In the genomic region with DNA sequence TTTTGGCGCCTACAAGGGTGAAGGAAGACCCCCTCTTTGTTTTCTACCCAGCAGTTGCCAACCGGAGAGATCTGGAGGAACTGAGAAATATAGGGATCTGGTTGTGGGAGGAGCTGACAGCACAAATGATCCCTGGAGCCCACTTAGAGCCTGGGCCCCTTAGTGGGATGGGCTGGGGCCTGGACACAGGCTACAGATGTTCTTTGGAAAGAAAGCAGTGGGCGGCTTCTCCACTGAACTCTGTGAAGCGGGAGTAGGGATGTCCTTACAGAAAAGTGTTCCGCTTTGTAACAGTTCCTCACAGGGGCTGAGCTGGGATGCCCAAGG, we compare ENCODE assay signal across 13 mouse cellular contexts. TPM values are rescaled to one million over a fixed set of nuclear protein-coding genes. Genes with fewer than 3 reads are reported as not detected.
DNase-seq lines count a peak whose midpoint lies in the region; ATAC-seq and TF ChIP-seq lines count a peak whose summit lies in the region.
"Had no signal": no experiment of that assay in that cellular context is flagged by ENCODE, and none has a peak within 500 bp of the region (broad histone marks: within the 10 kb centered on the region; RNA-seq: fewer than 3 reads in every experiment).

No protein-coding gene starts in this region.

- H3K9me3 ChIP-seq in lung, embryonic 14.5 days (ENCODE audit: low read depth, low read length): no peaks in the 10 kb centered on the region
- H3K9me3 ChIP-seq in intestine, embryonic 15.5 days: no peaks in the 10 kb centered on the region
- no peaks in the 10 kb centered on the region for H3K9me3 ChIP-seq in neural tube, embryonic 13.5 days
- H3K9me3 ChIP-seq: embryonic facial prominence, embryonic 13.5 days; forebrain, embryonic 12.5 days had no signal

- H3K4me1 ChIP-seq in lung, embryonic 14.5 days (ENCODE audit: insufficient read depth): peaks cover 15% of the 10 kb centered on the region
- peaks cover 21% of the 10 kb centered on the region for H3K4me1 ChIP-seq in intestine, embryonic 15.5 days (replicated peaks)
- peaks cover 14% of the 10 kb centered on the region for H3K4me1 ChIP-seq in neural tube, embryonic 13.5 days (replicated peaks)

- ATAC-seq in lung, embryonic 14.5 days (ENCODE audit: insufficient read depth): peak; percentile 26; the same call in 1 of the 2 replicates
- ATAC-seq in intestine, embryonic 15.5 days: peak; percentile 34; the same call in 1 of the 2 replicates
- no peak for ATAC-seq in neural tube, embryonic 13.5 days (ENCODE audit: low read depth)

- no peak overlapping the region for H3K4me3 ChIP-seq in lung, embryonic 14.5 days (ENCODE audit: low read depth, low read length)
- no peak overlapping the region for H3K4me3 ChIP-seq in intestine, embryonic 15.5 days (replicated peaks)
- no peak overlapping the region for H3K4me3 ChIP-seq in neural tube, embryonic 13.5 days
- H3K4me3 ChIP-seq: embryonic facial prominence, embryonic 13.5 days; forebrain, embryonic 12.5 days had no signal

- 0 out of 2 replicates have a peak overlapping the region, but pooled peaks have one; percentile 21 for H3K4me2 ChIP-seq in lung, embryonic 14.5 days
- H3K4me2 ChIP-seq in intestine, embryonic 15.5 days (replicated peaks): peak overlapping the region; percentile 30
- H3K4me2 ChIP-seq in neural tube, embryonic 13.5 days: no peak overlapping the region
- H3K4me2 ChIP-seq: embryonic facial prominence, embryonic 13.5 days; forebrain, embryonic 12.5 days had no signal

- H3K27me3 ChIP-seq in lung, embryonic 14.5 days (ENCODE audit: insufficient read depth, low read length): no peaks in the 10 kb centered on the region; the same call in 1 of the 2 replicates
- H3K27me3 ChIP-seq in intestine, embryonic 15.5 days (replicated peaks): no peaks in the 10 kb centered on the region
- H3K27me3 ChIP-seq in neural tube, embryonic 13.5 days: peaks cover 9% of the 10 kb centered on the region; the same call in 1 of the 2 replicates

- peak; percentile 46 for DNase-seq in lung, embryonic 14.5 days
- no peak for DNase-seq in lung, postnatal 14 days
- DNase-seq in embryo, embryonic 9.5 days (ENCODE audit: extremely low spot score): peak; percentile 62
- DNase-seq in cerebellum, adult 11 months: no peak
- no peak for DNase-seq in cerebellum, adult 11-12 months
- no peak for DNase-seq in cerebellum, postnatal 36 days
- DNase-seq: cerebellum, adult 2 months; kidney, adult 9 months; thymus, postnatal 4 days had no signal

- peak overlapping the region; percentile 19; the same call in 1 of the 2 replicates for H3K27ac ChIP-seq in lung, embryonic 14.5 days (ENCODE audit: low read depth)
- peak overlapping the region; percentile 77 for H3K27ac ChIP-seq in intestine, embryonic 15.5 days
- no peak overlapping the region; the same call in 1 of the 2 replicates for H3K27ac ChIP-seq in neural tube, embryonic 13.5 days (replicated peaks)
- H3K27ac ChIP-seq: embryonic facial prominence, embryonic 13.5 days; forebrain, embryonic 12.5 days had no signal

- WGBS in lung, embryonic 14.5 days: 39% methylated on average over 5 of the region's 5 CpGs
- 42% methylated on average over 5 of the region's 5 CpGs for WGBS in intestine, embryonic 15.5 days
- WGBS in neural tube, embryonic 13.5 days: 12% methylated on average over 5 of the region's 5 CpGs

- no peaks in the 10 kb centered on the region for H3K36me3 ChIP-seq in lung, embryonic 14.5 days (ENCODE audit: insufficient read depth)
- no peaks in the 10 kb centered on the region for H3K36me3 ChIP-seq in intestine, embryonic 15.5 days
- no peaks in the 10 kb centered on the region for H3K36me3 ChIP-seq in neural tube, embryonic 13.5 days
- H3K36me3 ChIP-seq: embryonic facial prominence, embryonic 13.5 days; forebrain, embryonic 12.5 days had no signal

- TF ChIP-seq CTCF in lung, embryonic 14.5 days (IDR thresholded peaks at IDR 0.05; ENCODE audit: low read depth): no peak

- H3K9ac ChIP-seq in lung, embryonic 14.5 days: no peak overlapping the region
- H3K9ac ChIP-seq in intestine, embryonic 15.5 days: 0 out of 2 replicates have a peak overlapping the region, but pooled peaks have one; percentile 1
- H3K9ac ChIP-seq in neural tube, embryonic 13.5 days: peak overlapping the region; percentile 4; the same call in 1 of the 2 replicates
- H3K9ac ChIP-seq: embryonic facial prominence, embryonic 13.5 days; forebrain, embryonic 12.5 days had no signal

RNA-seq across cellular contexts. Expression of gene Gpr157, which starts 7.3 kb away (rescaled TPM):
- polyA plus RNA-seq in lung, embryonic 14.5 days (2014; fragmentation: Nextera tagmentation; extraction: Ambion mirVana): 1.4 and 1.5 TPM in 2 replicates
- polyA plus RNA-seq in intestine, embryonic 15.5 days (2015; fragmentation: Nextera tagmentation; extraction: Ambion mirVana): 1.3 and 1.5 TPM in 2 replicates
- polyA plus RNA-seq in neural tube, embryonic 13.5 days (2015; fragmentation: Nextera tagmentation; extraction: Ambion mirVana): 0.56 and 0.70 TPM in 2 replicates

RNA-seq across cellular contexts. Expression of gene Slc2a5, which starts 24.7 kb away (rescaled TPM):
- polyA plus RNA-seq in lung, embryonic 14.5 days (2014; fragmentation: Nextera tagmentation; extraction: Ambion mirVana): 0.60 and 0.70 TPM in 2 replicates
- polyA plus RNA-seq in intestine, embryonic 15.5 days (2015; fragmentation: Nextera tagmentation; extraction: Ambion mirVana): 2.2 TPM in 2 replicates
- polyA plus RNA-seq in neural tube, embryonic 13.5 days (2015; fragmentation: Nextera tagmentation; extraction: Ambion mirVana): 2.5 and 2.7 TPM in 2 replicates

RNA-seq across cellular contexts. Expression of gene Slc2a7, which starts 54.3 kb away (rescaled TPM):
- polyA plus RNA-seq in lung, embryonic 14.5 days (2014; fragmentation: Nextera tagmentation; extraction: Ambion mirVana): not detected in 2 replicates
- 0.30 and 0.63 TPM in 2 replicates for polyA plus RNA-seq in intestine, embryonic 15.5 days (2015; fragmentation: Nextera tagmentation; extraction: Ambion mirVana)
- not detected in 2 replicates for polyA plus RNA-seq in neural tube, embryonic 13.5 days (2015; fragmentation: Nextera tagmentation; extraction: Ambion mirVana)
- polyA plus RNA-seq: cerebellum, adult 2 months; embryonic facial prominence, embryonic 13.5 days; forebrain, embryonic 12.5 days had no signal

Comparison
In these comparisons a context has a peak if more than half of its experiments do, and no peak if none do; other contexts are left out.
1. DNase-seq: peak in lung, embryonic 14.5 days (single experiment) and embryo, embryonic 9.5 days (single experiment); none in lung, postnatal 14 days (single experiment), cerebellum, adult 11 months (single experiment), cerebellum, adult 11-12 months (single experiment) and cerebellum, postnatal 36 days (0 of 2).